Mouse (Mus musculus) megakaryocyte, embryonic 14.5 days (primary cell): ENCODE measurements at regions not wholly inside any gene's neighbourhood (a gene's known extent, or its start where the extent isn't known, plus 50 kb on each side); places are given as distances from the start of the nearest gene placed in this dataset.
A peak's percentile ranks its signal among the peaks of the same experiment; 100 is the strongest.

Experiments
- H3K27me3 ChIP-seq: replicated peaks from 2 replicates; pipeline ENCODE3; 2012; ENCODE audit warnings: inconsistent platforms
- H3K36me3 ChIP-seq: replicated peaks from 2 replicates; pipeline ENCODE3; 2012; ENCODE audit warnings: low read length, inconsistent platforms, mixed read lengths
- H3K4me1 ChIP-seq: 2 replicates; pipeline ENCODE4 v1.6.1; 2012; ENCODE audit warnings: inconsistent platforms
- H3K4me3 ChIP-seq: replicated peaks from 2 replicates; pipeline ENCODE3; 2012; ENCODE audit warnings: moderate library complexity, mild to moderate bottlenecking, inconsistent platforms
- H3K9me3 ChIP-seq: 2 replicates; pipeline ENCODE4 v1.6.1; 2012; ENCODE audit warnings: inconsistent platforms
- FLI1 ChIP-seq: IDR thresholded peaks from 2 replicates; pipeline ENCODE4 v1.6.1; 2012; ENCODE audit warnings: low read length, inconsistent platforms, mixed read lengths
- GATA1 ChIP-seq: IDR thresholded peaks from 3 replicates; pipeline ENCODE4 v1.6.1; 2012; ENCODE audit warnings: mixed read lengths, low read length, inconsistent platforms, borderline replicate concordance

- peaks cover 8% of the 10 kb centered on the region for H3K9me3 ChIP-seq
- no peaks in the 10 kb centered on the region for H3K36me3 ChIP-seq
- TF ChIP-seq GATA1 = no peak
- TF ChIP-seq FLI1 = no peak
- no peak overlapping the region for H3K4me3 ChIP-seq
- peaks cover 39% of the 10 kb centered on the region for H3K4me1 ChIP-seq
- H3K27me3 ChIP-seq = no peaks in the 10 kb centered on the region
Observed at GRCm38 (mm10) chr16:50690818-50691217, 99.9 kb upstream of the Ccdc54 start.

GRCm38 (mm10) chr16:50689525-50689924 is 98.6 kb upstream of the Ccdc54 start:
- Histone ChIP-seq H3K4me3 (peak overlapping the region; percentile 88), H3K4me1 (peaks cover 39% of the 10 kb centered on the region)

GRCm38 (mm10) chr16:50688818-50689506 is 98.0 kb upstream of the Ccdc54 start:
- Histone ChIP-seq H3K9me3 (peaks cover 4% of the 10 kb centered on the region), H3K4me3 (peak overlapping the region; percentile 88), H3K27me3 (no peaks in the 10 kb centered on the region), H3K36me3 (no peaks in the 10 kb centered on the region), H3K4me1 (peaks cover 39% of the 10 kb centered on the region)
- TF ChIP-seq GATA1 = no peak
- TF ChIP-seq FLI1 = no peak

More at GRCm38 (mm10) chr16:50689525-50689924, 98.6 kb upstream of the Ccdc54 start:
- Histone ChIP-seq H3K36me3 (no peaks in the 10 kb centered on the region), H3K27me3 (no peaks in the 10 kb centered on the region), H3K9me3 (peaks cover 4% of the 10 kb centered on the region)
- no peak for TF ChIP-seq GATA1
- TF ChIP-seq FLI1 = no peak

- no peak overlapping the region for H3K4me3 ChIP-seq
- H3K9me3 ChIP-seq = no peaks in the 10 kb centered on the region
- TF ChIP-seq FLI1 (no peak), GATA1 (no peak)
- no peaks in the 10 kb centered on the region for H3K36me3 ChIP-seq
- no peaks in the 10 kb centered on the region for H3K27me3 ChIP-seq
- H3K4me1 ChIP-seq = no peaks in the 10 kb centered on the region; the same call in 1 of the 2 replicates
Observed at GRCm38 (mm10) chr16:50679698-50680097, 88.7 kb upstream of the Ccdc54 start.

- no peaks in the 10 kb centered on the region for H3K9me3 ChIP-seq
- H3K27me3 ChIP-seq = peaks cover 4% of the 10 kb centered on the region
- H3K4me1 ChIP-seq = no peaks in the 10 kb centered on the region; the same call in 1 of the 2 replicates
- no peak overlapping the region for H3K4me3 ChIP-seq
- TF ChIP-seq GATA1 (no peak), FLI1 (no peak)
- H3K36me3 ChIP-seq = no peaks in the 10 kb centered on the region
Observed at GRCm38 (mm10) chr16:50673339-50673738, 82.4 kb upstream of the Ccdc54 start.

GRCm38 (mm10) chr16:50672713-50673112 is 81.8 kb upstream of the Ccdc54 start:
- Histone ChIP-seq H3K36me3 (no peaks in the 10 kb centered on the region), H3K27me3 (peaks cover 4% of the 10 kb centered on the region), H3K9me3 (no peaks in the 10 kb centered on the region), H3K4me1 (no peaks in the 10 kb centered on the region; the same call in 1 of the 2 replicates), H3K4me3 (no peak overlapping the region)
- TF ChIP-seq FLI1 (no peak), GATA1 (no peak)

- Histone ChIP-seq H3K27me3 (peaks cover 4% of the 10 kb centered on the region), H3K4me1 (peaks cover 3% of the 10 kb centered on the region; the same call in 1 of the 2 replicates), H3K4me3 (no peak overlapping the region), H3K36me3 (no peaks in the 10 kb centered on the region), H3K9me3 (no peaks in the 10 kb centered on the region)
- TF ChIP-seq FLI1 (no peak), GATA1 (no peak)
Observed at GRCm38 (mm10) chr16:50671170-50671569, 80.2 kb upstream of the Ccdc54 start.

- TF ChIP-seq GATA1 (no peak), FLI1 (no peak)
- H3K9me3 ChIP-seq = no peaks in the 10 kb centered on the region
- no peak overlapping the region for H3K4me3 ChIP-seq
- H3K27me3 ChIP-seq = peaks cover 8% of the 10 kb centered on the region
- H3K36me3 ChIP-seq = no peaks in the 10 kb centered on the region
- H3K4me1 ChIP-seq = peaks cover 6% of the 10 kb centered on the region; the same call in 1 of the 2 replicates
Observed at GRCm38 (mm10) chr16:50664240-50664639, 73.3 kb upstream of the Ccdc54 start.
